Mouse (Mus musculus) spleen, adult 10 weeks (tissue): ENCODE results near the gene D3Ertd751e. TPM values are rescaled to one million over a fixed set of nuclear protein-coding genes. Genes with fewer than 3 reads are reported as not detected.

Experiments
- polyA plus RNA-seq: library from polyadenylated mRNA; stranded (reverse); fragments of 350-450 nt; fragmentation: Illumina TruSeq; extraction: RNeasy Lipid Tissue Mini Kit (QIAGEN cat#74804); gene quantifications from one replicate; pipeline ENCODE4 v1.2.3, GENCODE M21; 2015; ENCODE audit warnings: low replicate concordance; ENCODE audit not compliant: insufficient read depth

Gene D3Ertd751e
- 22.4 TPM for polyA plus RNA-seq

GRCm38 (mm10) chr3:41742278-41742934 lies at the start of gene D3Ertd751e, which contains the start of gene Sclt1:
Gene D3Ertd751e, plus strand, starts transcription at chr3:41742611.
Gene Sclt1, minus strand, starts transcription at chr3:41742514.

Other genes with a start within 250 kb of the D3Ertd751e start
- 21.0 TPM for gene Jade1, start 186.9 kb upstream of the D3Ertd751e start, polyA plus RNA-seq
- 24.2 TPM for gene Sclt1, start 97 bp upstream of the D3Ertd751e start, polyA plus RNA-seq